Mouse (Mus musculus) myocyte (in vitro differentiated cells): ENCODE measurements at regions not wholly inside any gene's neighbourhood (a gene's known extent, or its start where the extent isn't known, plus 50 kb on each side); places are given as distances from the start of the nearest gene placed in this dataset.

Experiments
- H3K27me3 ChIP-seq: one replicate; pipeline ENCODE4 v1.6.1; 2011; ENCODE audit not compliant: control insufficient read depth, insufficient read depth, insufficient read length
- H3K36me3 ChIP-seq: one replicate; pipeline ENCODE4 v1.6.1; 2011; ENCODE audit not compliant: control insufficient read depth, insufficient read depth
- H3K4me2 ChIP-seq: one replicate; pipeline ENCODE4 v1.6.1; 2011; ENCODE audit warnings: low read depth, control low read depth
- H3K4me3 ChIP-seq: one replicate; pipeline ENCODE4 v1.5.1; 2011; ENCODE audit warnings: mild to moderate bottlenecking, control low read depth, moderate library complexity
- H3K79me2 ChIP-seq: one replicate; pipeline ENCODE4 v1.6.1; 2011; ENCODE audit not compliant: control insufficient read depth, insufficient read depth
- H3ac ChIP-seq: one replicate; pipeline ENCODE4 v1.6.1; 2011; ENCODE audit not compliant: control insufficient read depth, insufficient read length
- CEBPB ChIP-seq: IDR thresholded peaks from 2 replicates; pipeline ENCODE4 v1.6.1; 2011; ENCODE audit warnings: mild to moderate bottlenecking, moderate library complexity; ENCODE audit not compliant: poor library complexity, insufficient read depth, severe bottlenecking
- E2F4 ChIP-seq: IDR thresholded peaks from one replicate; pipeline ENCODE4 v1.6.1; 2011; ENCODE audit warnings: mild to moderate bottlenecking, control low read depth, moderate library complexity; ENCODE audit not compliant: insufficient read depth
- MAX ChIP-seq: IDR thresholded peaks from one replicate; pipeline ENCODE4 v1.6.1; 2011; ENCODE audit warnings: low read depth, mild to moderate bottlenecking, control low read depth
- MYOD1 ChIP-seq, 3 experiments: IDR thresholded peaks; one replicate each; pipeline ENCODE4 v1.6.1; 2011; ENCODE audit warnings: control low read depth in 2 of 3, low read depth in 2 of 3, mild to moderate bottlenecking in 2 of 3, moderate library complexity in 1 of 3; ENCODE audit not compliant: insufficient read length in 2 of 3, control insufficient read depth in 1 of 3
- MYOG ChIP-seq, 3 experiments: IDR thresholded peaks; one replicate each; pipeline ENCODE4 v1.6.1; 2011; ENCODE audit warnings: control low read depth in 2 of 3, low read depth in 2 of 3, mild to moderate bottlenecking in 2 of 3; ENCODE audit not compliant: insufficient read length in 2 of 3, control insufficient read depth in 1 of 3, insufficient read depth in 1 of 3
- POLR2A ChIP-seq: IDR thresholded peaks from one replicate; pipeline ENCODE4 v1.6.1; 2011; ENCODE audit warnings: low read depth, mild to moderate bottlenecking, control low read depth, moderate library complexity; ENCODE audit not compliant: insufficient read length
- POLR2AphosphoS2 ChIP-seq: IDR thresholded peaks from one replicate; pipeline ENCODE4 v1.6.1; 2011; ENCODE audit warnings: low read depth, control low read depth; ENCODE audit not compliant: insufficient read length
- REST ChIP-seq: IDR thresholded peaks from one replicate; pipeline ENCODE4 v1.6.1; 2011; ENCODE audit warnings: mild to moderate bottlenecking, control low read depth, moderate library complexity; ENCODE audit not compliant: insufficient read depth, insufficient read length
- SRF ChIP-seq: IDR thresholded peaks from one replicate; pipeline ENCODE4 v1.6.1; 2011; ENCODE audit warnings: low read depth; ENCODE audit not compliant: control insufficient read depth, insufficient read length
- TCF12 ChIP-seq: IDR thresholded peaks from one replicate; pipeline ENCODE4 v1.6.1; 2011; ENCODE audit warnings: mild to moderate bottlenecking, control low read depth; ENCODE audit not compliant: poor library complexity, insufficient read depth, severe bottlenecking
- TCF3 ChIP-seq: IDR thresholded peaks from one replicate; pipeline ENCODE4 v1.6.1; 2011; ENCODE audit warnings: low read depth, control low read depth; ENCODE audit not compliant: insufficient read length
- USF1 ChIP-seq: IDR thresholded peaks from one replicate; pipeline ENCODE4 v1.6.1; 2011; ENCODE audit warnings: low read depth, mild to moderate bottlenecking, control low read depth, moderate library complexity

- TF ChIP-seq MYOG (IDR thresholded peaks at IDR 0.05; ENCODE audit: control insufficient read depth in 1 of 3, insufficient read depth in 1 of 3, insufficient read length in 2 of 3, low read depth in 2 of 3) (no peak), CEBPB (no peak), MYOD1 (IDR thresholded peaks at IDR 0.05; ENCODE audit: control insufficient read depth in 1 of 3, insufficient read length in 2 of 3, low read depth in 2 of 3) (no peak), POLR2AphosphoS2 (no peak), POLR2A (no peak), USF1 (no peak), E2F4 (no peak)
- H3K36me3 ChIP-seq: no peaks in the 10 kb centered on the region
- H3ac ChIP-seq: no peak overlapping the region
- no peak overlapping the region for H3K4me3 ChIP-seq
- H3K79me2 ChIP-seq: no peaks in the 10 kb centered on the region
- no peaks in the 10 kb centered on the region for H3K27me3 ChIP-seq
- no peak overlapping the region for H3K4me2 ChIP-seq
Measured at GRCm38 (mm10) chr8:33085461-33085860, 343.0 kb upstream of the 5930422O12Rik start.

- Histone ChIP-seq H3K36me3 (no peaks in the 10 kb centered on the region), H3K4me3 (no peak overlapping the region), H3ac (no peak overlapping the region), H3K4me2 (no peak overlapping the region), H3K79me2 (no peaks in the 10 kb centered on the region), H3K27me3 (no peaks in the 10 kb centered on the region)
- TF ChIP-seq TCF12: no peak
- no peak for TF ChIP-seq MAX
- TF ChIP-seq MYOG (IDR thresholded peaks at IDR 0.05; ENCODE audit: control insufficient read depth in 1 of 3, insufficient read depth in 1 of 3, insufficient read length in 2 of 3, low read depth in 2 of 3): no peak
- TF ChIP-seq TCF3: no peak
- TF ChIP-seq REST: no peak
- no peak for TF ChIP-seq POLR2A
Measured at GRCm38 (mm10) chr8:33089731-33090130, 338.8 kb upstream of the 5930422O12Rik start.

GRCm38 (mm10) chr8:33108914-33109313 lies 319.6 kb upstream of the 5930422O12Rik start:
- TF ChIP-seq CEBPB (no peak), TCF12 (no peak), MYOD1 (IDR thresholded peaks at IDR 0.05; ENCODE audit: control insufficient read depth in 1 of 3, insufficient read length in 2 of 3, low read depth in 2 of 3) (no peak), USF1 (no peak), POLR2AphosphoS2 (no peak), REST (no peak), MAX (no peak), E2F4 (no peak), SRF (no peak), TCF3 (no peak), MYOG (IDR thresholded peaks at IDR 0.05; ENCODE audit: control insufficient read depth in 1 of 3, insufficient read depth in 1 of 3, insufficient read length in 2 of 3, low read depth in 2 of 3) (no peak), POLR2A (no peak)

GRCm38 (mm10) chr8:33115271-33116236 lies 313.0 kb upstream of the 5930422O12Rik start:
- Histone ChIP-seq H3K36me3 (no peaks in the 10 kb centered on the region), H3K79me2 (no peaks in the 10 kb centered on the region), H3K4me2 (no peak overlapping the region), H3K27me3 (no peaks in the 10 kb centered on the region), H3ac (no peak overlapping the region), H3K4me3 (no peak overlapping the region)
- no peak for TF ChIP-seq E2F4
- no peak for TF ChIP-seq SRF
- TF ChIP-seq USF1: no peak
- no peak for TF ChIP-seq CEBPB
- no peak for TF ChIP-seq POLR2AphosphoS2

More at GRCm38 (mm10) chr8:33108914-33109313, 319.6 kb upstream of the 5930422O12Rik start:
- H3K79me2 ChIP-seq: no peaks in the 10 kb centered on the region
- H3K27me3 ChIP-seq: no peaks in the 10 kb centered on the region
- H3ac ChIP-seq: no peak overlapping the region
- H3K4me3 ChIP-seq: no peak overlapping the region
- H3K4me2 ChIP-seq: no peak overlapping the region
- H3K36me3 ChIP-seq: no peaks in the 10 kb centered on the region

- Histone ChIP-seq H3K27me3 (no peaks in the 10 kb centered on the region), H3K79me2 (no peaks in the 10 kb centered on the region), H3ac (no peak overlapping the region), H3K4me2 (no peak overlapping the region), H3K36me3 (no peaks in the 10 kb centered on the region), H3K4me3 (no peak overlapping the region)
- no peak for TF ChIP-seq TCF12
- no peak for TF ChIP-seq REST
- no peak for TF ChIP-seq USF1
- no peak for TF ChIP-seq E2F4
- TF ChIP-seq MYOD1 (IDR thresholded peaks at IDR 0.05; ENCODE audit: control insufficient read depth in 1 of 3, insufficient read length in 2 of 3, low read depth in 2 of 3): no peak
- TF ChIP-seq POLR2AphosphoS2: no peak
- no peak for TF ChIP-seq MAX
- TF ChIP-seq CEBPB: no peak
- no peak for TF ChIP-seq MYOG (IDR thresholded peaks at IDR 0.05; ENCODE audit: control insufficient read depth in 1 of 3, insufficient read depth in 1 of 3, insufficient read length in 2 of 3, low read depth in 2 of 3)
Measured at GRCm38 (mm10) chr8:33123061-33123587, 305.4 kb upstream of the 5930422O12Rik start.
